Mouse (Mus musculus): ENCODE measurements at regions not wholly inside any gene's neighbourhood (a gene's known extent, or its start where the extent isn't known, plus 50 kb on each side); places are given as distances from the start of the nearest gene placed in this dataset.

GRCm38 (mm10) chr4:45682746-45683145, 116.1 kb upstream of the Aldh1b1 start:
- TF ChIP-seq CTCF (IDR thresholded peaks at IDR 0.05; ENCODE audit: low read depth) (no peak), EP300 (IDR thresholded peaks at IDR 0.05; ENCODE audit: low read depth) (no peak)

All from liver, embryonic 14.5 days (tissue).